21 mouse cellular contexts compared by ENCODE assay signal in the genomic region with DNA sequence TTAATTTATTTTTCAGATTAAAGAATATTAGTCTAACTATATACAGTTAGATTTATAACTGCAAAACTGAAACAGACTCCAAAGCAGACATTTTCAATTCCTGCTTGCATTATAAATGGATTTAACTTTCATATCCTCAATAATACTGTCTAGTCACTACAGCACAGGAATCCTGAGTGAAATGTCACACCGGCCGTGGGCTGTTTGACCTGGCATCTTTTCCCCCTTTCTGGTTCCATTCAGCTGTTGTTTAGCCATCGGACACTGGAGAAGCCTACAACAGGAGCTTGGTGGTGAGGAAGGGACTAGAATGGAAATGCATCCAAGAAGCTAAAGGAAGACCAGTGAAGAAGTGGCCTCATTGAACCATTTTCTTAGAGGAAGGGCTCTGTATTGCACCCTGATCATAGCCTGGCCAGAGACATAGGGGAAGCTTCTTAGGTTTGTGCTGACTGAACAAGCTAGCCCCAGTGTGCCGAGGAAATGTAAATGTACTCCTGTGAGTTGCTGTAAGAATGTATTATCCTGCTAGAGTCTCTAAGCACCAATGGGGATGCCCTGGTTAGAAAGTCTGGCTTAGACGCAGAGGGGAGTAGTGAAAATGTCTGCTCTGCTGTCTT. TPM values are rescaled to one million over a fixed set of nuclear protein-coding genes. Genes with fewer than 3 reads are reported as not detected.
DNase-seq lines count a peak whose midpoint lies in the region; ATAC-seq lines count a peak whose summit lies in the region.
"Had no signal": no experiment of that assay in that cellular context is flagged by ENCODE, and none has a peak within 500 bp of the region (broad histone marks: within the 10 kb centered on the region; RNA-seq: fewer than 3 reads in every experiment).

No protein-coding gene starts in this region.

- peak; percentile 48 for DNase-seq in ES-CJ7 (ENCODE audit: low read depth, low spot score)
- peak; percentile 76 for DNase-seq in R1 (ENCODE audit: low read depth, low spot score)
- no peak for DNase-seq in spleen, adult 18-20 months
- DNase-seq in layer of hippocampus, adult 9-11 months, result no peak
- DNase-seq: adrenal gland, adult 8-10 months; adrenal gland, postnatal 25 days; cerebellum, adult 11-12 months; cerebellum, adult 8-10 months; cerebellum, postnatal 10 days; cerebellum, postnatal 36 days; forebrain, postnatal 0 days; gastrocnemius, adult 2 months; gastrocnemius, postnatal 36 days; heart, adult 18-20 months; heart, postnatal 10 days; heart, postnatal 4 days had no signal

- peak; percentile 78 for ATAC-seq in megakaryocyte, adult 5-6 weeks (ENCODE audit: poor library complexity, severe bottlenecking)
- no peak for ATAC-seq in erythroblast, adult 5-6 weeks (replicated peaks; ENCODE audit: low FRiP score, poor library complexity, severe bottlenecking)
- ATAC-seq: activated CD4-positive, CD25-positive, alpha-beta regulatory T cell, adult 4 months; forebrain, embryonic 14.5 days; forebrain, postnatal 0 days; intestine, postnatal 0 days had no signal

RNA-seq across cellular contexts. Expression of a gene that starts 44.4 kb away (rescaled TPM):
- 14.8 and 19.6 TPM in 2 replicates for total RNA-seq in megakaryocyte, adult 5-6 weeks (2015)
- 9.1 and 11.7 TPM in 2 replicates for total RNA-seq in megakaryocyte, adult 5-6 weeks (2017)
- 14.0 and 15.0 TPM in 2 replicates for total RNA-seq in erythroblast, adult 5-6 weeks (2015; ENCODE audit: low replicate concordance)
- 13.2 and 22.7 TPM in 2 replicates for total RNA-seq in erythroblast, adult 5-6 weeks (2017; ENCODE audit: low replicate concordance)

Comparison
In these comparisons a context has a peak if more than half of its experiments do, and no peak if none do; other contexts are left out.
1. DNase-seq: peak in ES-CJ7 (single experiment) and R1 (single experiment); none in spleen, adult 18-20 months (0 of 2) and layer of hippocampus, adult 9-11 months (single experiment).